Mouse (Mus musculus) retina, postnatal 1 day (tissue): ENCODE data around the gene BC048562.

Source experiments
- DNase-seq: peaks from one replicate; pipeline ENCODE4 v3.0.0-alpha.2; 2012

Gene BC048562

DNA sequence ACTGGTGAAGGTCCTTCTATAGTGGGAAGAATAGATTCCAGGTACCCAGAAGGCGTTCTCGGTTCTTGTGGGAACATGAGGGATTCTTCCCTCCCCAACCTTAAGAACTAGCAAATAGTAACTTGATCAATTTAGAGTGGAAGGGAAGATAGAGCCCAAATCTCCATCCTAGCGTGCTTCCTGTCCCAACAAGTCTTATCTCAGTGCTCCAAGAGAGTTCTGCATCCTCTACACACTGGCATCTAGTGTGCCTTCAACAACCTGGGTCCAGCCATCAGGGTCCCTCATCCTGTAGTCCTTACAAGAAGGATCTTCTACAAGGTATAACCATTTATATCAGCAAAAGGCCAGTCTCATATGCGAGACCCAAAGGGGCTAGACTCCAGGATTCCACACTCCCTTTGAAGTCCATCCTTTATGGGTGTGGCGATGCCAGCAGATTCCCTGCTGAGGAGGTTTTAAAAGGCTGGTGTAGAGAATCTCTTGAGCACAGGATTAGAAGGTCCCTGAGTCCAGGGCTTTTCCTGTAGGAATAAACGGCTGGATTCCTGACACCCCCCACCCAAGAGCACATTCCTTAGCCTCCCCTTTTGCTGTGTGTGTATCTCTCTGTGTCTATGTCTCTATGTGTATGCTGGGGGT lies 15.4 kb downstream of the BC048562 start:
- DNase-seq, result peak; percentile 35

DNA sequence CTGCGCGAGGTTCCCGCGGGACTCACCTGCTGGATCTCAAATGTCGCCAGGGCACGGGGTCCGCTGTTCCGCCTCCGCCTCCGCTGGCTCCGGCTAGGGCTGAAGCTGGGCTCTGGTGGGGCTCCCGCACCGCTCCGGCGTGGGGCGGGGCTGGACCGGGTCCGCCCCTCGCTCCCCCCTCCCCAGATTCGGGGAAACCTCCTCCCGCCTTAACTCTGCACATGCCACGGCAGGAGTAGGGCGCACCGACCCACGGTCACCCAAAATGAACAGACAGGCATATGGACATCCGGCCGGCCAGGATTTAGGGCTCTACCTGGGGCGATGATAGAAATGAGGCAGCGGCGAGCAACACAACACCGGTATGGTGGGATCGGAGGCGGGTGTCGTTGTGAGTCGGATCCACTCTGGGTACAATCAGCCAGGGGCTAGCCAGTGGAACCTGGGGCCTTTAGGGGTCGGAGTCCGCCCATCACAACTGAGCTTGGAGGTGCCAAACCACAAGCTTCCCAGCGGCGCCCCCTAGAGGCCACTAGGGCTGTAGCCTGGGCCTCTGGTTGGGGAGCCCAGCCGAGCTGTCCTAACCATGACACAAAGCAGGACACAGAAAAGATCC lies 16.1 kb downstream of the BC048562 start:
- peak; percentile 92 for DNase-seq

DNA sequence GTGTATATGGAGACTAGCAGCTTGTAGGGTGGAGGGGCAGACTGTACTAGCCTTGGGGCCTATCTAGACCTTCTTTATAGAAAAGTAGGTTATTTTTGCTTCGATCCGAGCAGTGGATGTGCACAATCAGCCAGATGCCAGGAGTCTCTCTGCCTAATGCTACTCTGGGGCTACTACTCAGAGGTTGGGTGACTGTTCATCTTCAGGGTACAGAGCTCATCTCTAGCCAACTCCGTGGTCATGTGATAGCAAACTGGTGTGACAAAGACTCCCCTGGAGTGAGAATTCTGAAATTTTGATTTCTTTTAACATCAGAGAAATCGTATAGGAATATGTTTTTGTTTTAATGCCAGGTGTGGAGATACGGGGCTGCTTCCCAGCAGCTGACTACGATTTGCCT lies 16.6 kb downstream of the BC048562 start:
- DNase-seq, result no peak

DNA sequence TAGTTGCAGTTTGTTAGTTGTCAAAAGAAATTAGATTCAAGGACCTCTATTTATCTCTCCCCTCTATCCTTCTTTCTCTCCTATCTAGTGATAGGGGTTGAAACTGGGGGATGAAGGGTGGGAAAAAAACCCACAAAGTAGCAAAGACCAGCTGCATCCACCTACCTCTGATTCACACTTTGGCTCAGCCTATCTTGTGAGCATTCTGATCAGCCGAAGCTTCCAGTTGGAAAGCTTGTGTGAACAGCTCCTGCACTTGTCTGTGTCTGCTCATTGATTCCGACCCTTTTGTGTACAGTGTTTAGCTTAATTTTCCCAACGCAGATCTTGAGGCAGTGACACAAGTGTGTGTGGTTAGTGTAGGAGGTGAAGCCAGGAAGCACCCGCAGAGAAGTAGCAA lies 17.2 kb downstream of the BC048562 start:
- DNase-seq, result no peak

DNA sequence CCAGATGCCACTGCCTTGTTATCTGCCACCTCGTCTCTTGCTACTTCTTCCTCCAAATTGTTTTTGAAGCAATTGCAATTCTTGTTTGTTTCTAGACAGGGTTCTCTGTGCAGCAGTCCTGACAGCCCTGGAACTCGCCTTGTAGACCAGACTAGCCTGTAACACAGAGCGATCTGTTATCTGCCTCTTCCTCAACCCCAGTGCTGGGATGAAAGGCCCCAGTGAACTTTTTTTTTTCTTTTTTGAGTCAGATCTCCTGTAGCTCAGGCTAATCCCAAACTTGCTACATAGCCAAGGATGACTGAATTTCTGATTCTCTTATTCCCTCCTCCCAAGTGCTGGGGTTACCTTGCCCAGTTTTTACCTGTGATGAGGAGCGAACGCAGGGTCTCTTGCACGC lies 18.1 kb downstream of the BC048562 start:
- DNase-seq, result no peak

DNA sequence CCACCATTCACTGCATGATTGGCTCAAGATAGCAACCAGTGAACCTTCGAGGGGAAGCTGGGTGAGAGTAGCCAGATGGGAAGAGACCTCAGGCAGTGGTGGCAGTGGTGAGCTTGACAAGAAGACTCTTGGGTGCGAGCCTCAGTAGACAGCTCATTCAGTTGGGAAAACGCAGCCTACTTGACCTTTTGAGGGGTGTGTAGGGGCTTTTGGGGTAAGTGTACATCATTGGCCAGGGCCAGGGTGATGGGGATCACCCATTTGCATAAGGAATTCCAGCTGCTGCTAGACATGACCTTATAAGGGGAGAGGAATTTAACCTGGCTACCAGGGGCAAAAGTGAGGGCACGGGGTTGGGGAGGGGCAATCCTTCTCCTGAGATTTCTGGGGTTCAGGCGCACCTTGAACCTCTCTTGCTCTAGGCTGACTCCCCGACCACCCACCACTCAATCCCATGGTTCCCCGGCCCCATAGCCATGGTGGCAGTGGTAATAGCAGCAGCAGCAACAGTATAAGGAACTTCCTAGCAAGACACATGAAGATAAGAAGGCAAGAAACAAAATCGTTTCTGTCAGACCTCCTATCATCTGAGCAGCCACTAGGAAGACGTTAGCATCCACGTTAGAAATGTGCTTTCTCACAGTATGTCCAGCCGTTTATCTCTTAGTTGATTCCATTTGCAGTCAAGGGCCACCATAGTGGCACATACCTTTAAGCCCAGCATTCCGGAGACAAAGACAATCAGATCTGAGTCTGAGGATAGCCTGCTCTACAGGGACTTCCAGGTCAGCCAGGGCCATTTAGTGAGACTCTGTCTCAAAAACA lies 19.7 kb downstream of the BC048562 start:
- no peak for DNase-seq

DNA sequence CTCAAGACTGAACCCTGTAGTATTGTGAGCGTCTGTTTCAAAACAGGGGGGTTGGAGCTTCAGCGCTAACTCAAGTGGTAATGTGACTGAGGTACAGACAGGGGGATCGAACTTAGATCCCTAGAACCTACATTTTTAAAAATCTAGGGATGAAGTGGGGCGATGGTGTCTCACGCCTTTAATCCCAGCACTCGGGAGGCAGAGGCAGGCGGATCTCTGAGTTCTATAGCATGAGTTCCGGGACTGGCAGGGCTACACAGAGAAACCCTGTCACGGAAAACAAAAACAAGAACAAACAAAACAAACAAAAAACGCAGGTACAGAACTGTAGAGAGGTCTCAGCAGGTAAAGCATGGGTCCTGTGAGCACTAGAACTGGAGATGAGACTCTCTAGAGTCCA lies 20.7 kb downstream of the BC048562 start:
- DNase-seq, result no peak

DNA sequence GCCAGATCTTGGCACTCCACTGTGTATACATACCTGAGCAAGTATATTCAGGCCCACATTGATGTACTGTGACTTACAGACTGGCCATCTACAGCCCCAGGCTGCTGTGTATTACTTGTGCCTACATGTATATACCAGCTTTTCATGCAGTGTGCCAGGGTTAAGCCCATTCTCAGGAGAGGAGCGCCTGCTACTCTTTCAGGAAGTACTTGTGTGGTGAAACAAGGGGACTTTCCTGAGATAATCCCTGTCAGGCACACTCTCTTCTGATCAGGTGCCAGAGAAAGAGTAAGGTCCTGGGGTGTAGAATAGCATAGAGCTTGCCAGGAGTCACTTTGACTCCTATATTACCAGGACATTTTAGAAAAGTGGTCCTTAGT lies 23.6 kb downstream of the BC048562 start:
- no peak for DNase-seq

DNA sequence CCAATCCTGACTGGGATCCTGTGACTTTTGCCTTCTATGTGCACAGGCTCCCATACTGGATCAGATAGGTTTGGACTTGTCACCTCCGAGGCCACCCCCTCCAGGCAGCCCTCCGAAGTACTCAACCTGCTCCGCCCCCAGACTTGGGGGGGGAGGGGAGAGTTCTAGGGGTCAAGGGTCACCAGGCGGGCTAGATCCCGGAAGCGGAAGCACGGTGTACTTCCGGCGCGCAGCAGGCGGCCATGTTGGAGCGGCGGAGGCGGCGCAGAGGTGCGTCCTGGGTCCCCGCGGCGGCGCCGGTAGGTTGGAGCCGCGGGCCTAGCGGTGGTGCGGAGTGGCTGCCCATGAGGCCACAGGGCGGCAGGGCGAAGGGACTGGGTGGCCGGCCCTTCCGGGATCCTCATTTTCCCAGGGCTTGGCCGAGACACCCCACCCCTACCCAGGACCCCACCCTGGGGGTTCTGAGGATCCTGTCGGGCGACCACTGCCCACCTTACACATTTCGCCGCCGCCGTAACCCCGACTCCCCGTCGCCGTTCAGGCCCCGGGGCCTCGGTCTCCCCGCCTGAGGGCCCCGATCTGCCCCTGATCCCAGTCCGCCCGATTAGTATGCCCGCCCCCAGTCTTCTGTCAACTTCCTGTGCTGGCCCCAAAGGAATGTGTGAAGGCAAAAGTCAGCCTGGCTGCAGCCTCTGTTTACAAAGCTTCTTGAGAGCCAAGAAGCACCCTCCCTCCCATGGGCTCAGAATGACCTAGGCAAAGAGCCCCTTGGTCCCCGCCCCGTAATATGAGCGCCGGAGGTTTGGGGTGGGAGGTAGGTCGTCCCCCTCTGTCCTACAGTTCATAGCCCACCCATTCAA lies 24.3 kb downstream of the BC048562 start, which contains the start of gene Ccdc71:
Gene Ccdc71 (plus strand): TSS at position 209 of the 860 bp plus-strand sequence.
- peak; percentile 92 for DNase-seq

DNA sequence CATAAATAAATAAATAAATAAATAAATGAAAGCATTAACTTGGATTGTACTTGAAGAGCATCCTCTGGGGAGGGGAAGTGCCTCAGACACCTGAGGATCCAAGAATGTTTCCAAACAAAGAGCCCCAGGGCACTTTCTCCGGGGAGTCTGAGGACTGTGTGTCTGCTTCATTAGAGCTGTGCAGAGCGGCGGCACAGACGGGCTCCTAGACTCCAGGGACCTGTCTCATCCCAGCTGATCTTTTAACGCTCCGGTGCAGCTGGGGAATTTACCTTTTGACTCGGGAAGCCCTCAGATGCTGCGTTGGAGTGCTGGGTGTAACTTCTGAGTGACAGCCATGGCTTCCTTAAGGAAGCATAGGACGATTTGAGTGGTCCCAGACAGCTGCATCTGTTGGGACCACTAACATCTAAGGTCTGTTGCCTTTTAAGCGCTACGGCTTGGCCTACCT lies 24.9 kb downstream of the BC048562 start, which contains the start of gene Klhdc8b:
Gene Klhdc8b (minus strand): TSS at position 401 of the 451 bp plus-strand sequence.
- peak; percentile 38 for DNase-seq

DNA sequence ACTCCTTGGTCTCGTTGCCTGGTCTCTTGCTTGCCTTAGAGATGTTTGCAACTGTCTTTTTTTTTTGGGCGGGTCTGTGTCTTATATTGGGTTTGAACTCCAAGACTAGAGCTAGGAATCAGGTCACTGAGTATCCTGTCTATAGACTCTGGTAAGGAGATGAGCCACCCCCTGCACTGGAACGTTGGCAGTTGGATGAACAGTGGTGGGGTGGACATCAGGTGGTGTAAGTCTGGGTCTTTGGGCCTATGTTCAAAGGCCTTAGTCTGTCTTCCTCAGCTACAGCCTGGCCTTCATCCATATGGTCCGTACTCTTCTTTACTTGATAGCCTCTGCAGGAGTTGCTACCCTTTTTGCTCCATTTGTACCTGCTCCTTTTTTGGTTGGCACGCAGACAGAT lies 25.4 kb downstream of the BC048562 start:
- no peak for DNase-seq

DNA sequence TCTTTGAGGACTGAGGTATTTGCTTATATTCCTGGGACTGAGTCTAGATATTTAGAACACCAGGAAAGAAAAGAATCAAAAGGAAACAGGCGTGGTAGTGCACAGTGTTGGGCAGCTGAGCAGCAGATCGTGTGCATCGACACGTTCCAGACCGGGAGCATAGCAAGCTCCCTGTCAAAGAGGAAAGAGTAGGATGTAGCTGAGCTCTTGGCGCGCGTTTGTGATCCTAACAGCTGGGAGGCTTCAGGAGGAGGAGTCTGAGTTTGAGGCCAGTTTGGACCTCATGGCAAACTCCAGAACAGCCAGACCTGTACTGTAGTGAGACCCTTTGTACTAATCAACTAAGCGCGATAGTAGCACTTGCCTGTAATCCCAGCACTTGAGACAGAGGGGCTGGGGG lies 25.9 kb downstream of the BC048562 start:
- no peak for DNase-seq

DNA sequence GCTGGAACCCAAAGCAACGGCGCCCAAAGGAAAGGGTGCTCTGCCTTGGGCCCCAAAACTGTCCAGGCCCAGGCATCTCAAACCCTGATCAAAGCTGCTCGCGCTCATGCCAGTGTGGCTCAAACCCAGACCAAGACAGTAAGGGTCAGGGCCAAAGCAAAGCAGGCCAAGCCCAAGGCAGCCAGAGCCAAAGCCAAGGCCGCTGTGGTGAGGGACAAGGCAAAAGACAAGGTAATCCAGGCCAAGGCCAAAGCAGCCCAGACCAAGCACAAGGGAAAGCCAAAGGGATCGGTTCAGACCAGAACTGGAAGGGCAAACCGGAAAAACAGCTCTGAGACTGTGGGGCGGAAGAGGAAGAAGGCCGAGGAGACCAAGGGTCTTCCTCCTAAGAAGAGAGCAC lies 27.4 kb downstream of the BC048562 start:
- no peak for DNase-seq

DNA sequence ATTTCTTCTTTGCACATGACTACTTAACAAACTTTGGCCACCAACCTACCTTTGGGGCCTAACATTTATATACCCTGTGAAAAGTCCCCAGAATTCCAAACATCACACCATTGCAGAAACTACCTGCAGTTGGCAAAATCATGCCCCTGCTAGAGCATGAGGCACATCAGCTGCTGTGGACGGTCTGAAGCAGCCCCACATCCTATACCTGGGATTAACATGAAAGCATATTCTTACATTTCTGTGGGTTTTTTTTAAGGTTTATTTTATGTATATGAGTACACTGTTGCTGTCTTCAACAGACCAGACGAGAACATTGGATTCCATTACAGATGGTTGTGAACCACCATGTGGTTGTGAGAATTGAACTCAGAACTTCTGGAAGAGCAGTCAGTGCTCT lies 29.9 kb downstream of the BC048562 start:
- no peak for DNase-seq

DNA sequence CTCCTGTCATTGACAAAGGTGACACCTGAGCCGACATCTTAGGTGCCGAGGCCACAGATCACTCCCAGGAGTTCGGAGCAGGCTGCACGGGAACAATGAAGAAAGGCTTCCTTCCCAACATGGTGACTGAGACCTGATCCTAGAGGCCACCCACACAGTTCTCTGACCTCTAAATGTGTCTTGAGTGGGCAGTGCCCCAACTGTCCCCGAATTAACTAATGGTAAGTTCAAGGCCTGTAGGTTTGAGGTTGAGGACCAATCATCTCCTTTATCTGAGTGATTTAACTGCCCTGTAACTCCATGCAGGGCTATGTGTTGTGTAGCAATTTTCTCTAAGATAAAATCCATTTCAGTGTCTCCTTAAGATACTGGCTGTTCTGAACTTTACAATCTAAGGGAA lies 33.1 kb downstream of the BC048562 start:
- DNase-seq, result no peak

DNA sequence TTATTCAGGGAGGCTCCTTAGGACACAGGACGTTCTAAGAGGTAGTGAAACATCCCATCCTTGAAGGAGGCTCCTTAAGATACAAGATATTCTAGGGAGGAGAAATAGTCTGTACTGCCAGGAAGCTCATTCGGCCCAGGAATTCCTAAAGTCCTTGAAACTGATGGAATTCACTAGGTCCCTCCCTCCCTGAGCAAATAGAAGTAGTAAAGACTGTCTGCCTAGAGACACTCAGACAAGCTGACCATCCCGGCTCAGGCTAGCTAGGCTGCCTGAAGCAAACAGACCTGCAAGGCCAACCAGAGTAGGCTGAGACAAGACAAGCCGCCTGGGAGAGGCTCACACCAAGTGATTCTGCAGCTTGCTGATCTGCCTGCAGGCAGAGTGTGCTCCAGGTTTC lies 33.6 kb downstream of the BC048562 start:
- no peak for DNase-seq

DNA sequence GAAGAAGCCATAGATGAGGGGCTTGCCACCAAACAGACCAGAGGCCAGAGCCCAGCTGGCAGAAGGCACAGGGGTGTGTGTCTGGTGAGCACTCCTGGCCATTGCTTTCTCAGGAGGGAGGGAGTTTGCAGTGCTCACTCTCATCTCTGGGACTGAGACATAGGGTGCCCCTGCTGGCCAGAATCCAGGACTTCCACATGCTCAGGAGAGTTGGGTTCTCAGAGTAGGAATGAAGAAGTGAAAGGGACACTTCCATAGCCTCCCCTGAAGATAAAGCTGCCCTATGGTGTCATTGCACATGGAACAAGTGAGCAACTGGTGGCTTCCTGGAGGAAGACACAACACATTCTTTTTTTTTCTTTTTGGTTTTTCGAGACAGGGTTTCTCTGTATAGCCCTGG lies 38.2 kb downstream of the BC048562 start:
- peak; percentile 16 for DNase-seq

DNA sequence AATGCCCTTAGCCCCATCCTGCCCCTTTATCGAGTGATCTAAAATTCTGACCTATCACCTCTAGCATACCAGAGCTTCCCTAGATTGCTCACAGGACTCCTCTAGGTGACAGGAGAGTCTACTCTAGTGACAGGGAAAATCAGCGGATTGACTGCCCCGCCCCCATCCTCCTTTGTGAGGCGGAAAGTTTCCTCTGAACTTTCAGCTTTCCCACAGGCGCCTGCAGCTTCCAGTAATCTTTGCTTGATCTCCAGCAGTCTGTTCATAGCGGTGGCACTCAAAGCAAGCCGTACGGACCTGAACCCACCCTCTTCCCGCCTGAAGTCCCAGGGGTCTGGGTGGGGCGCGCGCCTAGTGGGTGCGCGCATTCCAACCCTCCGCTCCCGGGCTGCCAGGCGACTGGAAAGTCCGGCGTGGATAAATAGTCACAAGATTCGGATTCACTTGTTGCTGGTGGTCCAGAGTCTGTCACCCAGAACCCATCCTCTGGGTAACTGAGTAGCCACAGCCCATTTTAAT lies 42.4 kb downstream of the BC048562 start:
- DNase-seq, result peak; percentile 90

DNA sequence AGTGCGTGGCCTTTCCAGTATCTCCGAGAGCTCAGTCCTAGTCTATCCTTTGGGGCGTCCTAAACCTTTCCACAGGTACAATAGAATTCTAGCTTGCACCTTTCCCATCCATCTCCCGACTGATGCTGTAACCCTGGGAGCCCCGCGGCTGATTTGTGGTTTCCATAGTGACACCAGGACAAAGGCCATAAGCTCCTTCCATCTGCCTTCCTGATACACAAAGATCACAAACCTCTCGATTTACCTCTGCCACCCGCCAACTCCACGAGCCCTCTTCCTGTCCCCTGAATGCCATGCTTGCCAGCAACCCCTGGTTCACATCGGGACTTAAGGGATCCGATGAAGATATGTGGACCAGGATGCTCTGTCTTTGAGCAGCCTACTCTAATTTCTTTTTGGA lies 43.0 kb downstream of the BC048562 start:
- peak; percentile 54 for DNase-seq

DNA sequence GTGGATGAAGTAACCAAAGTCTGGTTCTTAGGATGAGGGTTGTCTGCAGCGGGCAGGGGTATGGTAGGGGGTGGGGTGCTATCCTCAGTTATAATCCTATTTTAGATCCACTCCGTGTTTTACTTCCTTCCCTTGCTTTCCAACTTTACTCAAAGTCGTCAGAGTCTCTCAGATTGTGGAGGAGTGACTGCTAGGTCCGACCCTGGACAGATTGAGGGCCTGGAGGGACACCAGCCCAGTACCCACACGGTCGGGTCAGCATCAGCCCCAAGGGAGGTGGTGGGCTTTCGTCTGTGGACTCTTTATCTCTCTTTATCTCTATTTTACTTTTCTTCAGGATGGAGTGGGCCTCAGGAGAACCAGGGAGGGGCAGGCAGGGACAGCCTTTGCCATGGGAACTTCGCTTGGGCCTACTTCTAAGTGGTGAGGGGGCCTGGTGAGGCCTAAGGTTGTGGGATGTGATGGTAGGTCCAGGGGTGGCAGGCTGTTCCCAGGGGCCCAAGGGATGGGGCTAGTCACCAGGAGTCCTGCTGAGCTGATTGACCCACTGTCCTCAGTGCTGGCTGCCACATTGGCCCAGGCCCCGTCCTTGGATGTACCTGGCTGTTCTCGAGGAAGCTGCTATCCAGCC lies 43.6 kb downstream of the BC048562 start, which contains the start of gene Lamb2:
Gene Lamb2 (plus strand): TSS at position 16 of the 631 bp plus-strand sequence.
- DNase-seq, result peak; percentile 93

DNA sequence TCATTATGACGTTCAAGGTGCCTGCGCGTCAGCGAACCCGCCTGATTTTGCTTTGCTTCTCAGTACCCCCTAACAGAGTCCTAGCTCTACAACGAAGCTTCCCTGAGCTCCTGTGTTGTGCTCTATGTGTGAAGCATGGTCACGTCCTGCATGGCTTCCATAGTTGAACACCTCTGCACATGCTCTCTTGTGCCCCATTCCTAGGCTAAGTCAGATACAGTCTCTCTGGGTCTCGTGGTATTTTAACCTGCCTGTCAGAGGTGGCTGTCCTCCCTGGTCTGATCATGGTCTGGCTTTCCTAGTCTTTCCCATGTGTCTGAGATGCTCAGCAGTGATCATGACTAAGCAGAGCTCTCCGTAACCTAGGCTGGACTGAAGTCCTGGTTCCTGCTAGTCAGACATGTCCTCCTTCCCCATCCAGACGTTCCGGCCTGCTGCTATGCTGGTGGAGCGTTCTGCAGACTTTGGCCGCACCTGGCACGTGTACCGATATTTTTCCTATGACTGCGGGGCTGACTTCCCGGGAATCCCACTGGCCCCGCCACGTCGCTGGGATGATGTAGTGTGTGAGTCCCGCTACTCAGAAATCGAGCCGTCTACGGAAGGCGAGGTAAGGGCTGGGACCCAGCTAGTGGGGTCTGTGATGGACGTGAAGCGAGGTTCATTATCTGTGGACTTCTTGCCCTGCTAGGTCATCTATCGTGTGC lies 44.7 kb downstream of the BC048562 start:
- DNase-seq, result no peak
